Mouse (Mus musculus) monocyte, adult 2 months (primary cell): ENCODE data around the gene Fam161a.

Experiments
- DNase-seq, 2 experiments: peaks; one replicate each; pipeline ENCODE4 v3.0.0; 2022; ENCODE audit warnings: low spot score in 2 of 2, low read depth in 1 of 2

The Fam161a gene

DNA sequence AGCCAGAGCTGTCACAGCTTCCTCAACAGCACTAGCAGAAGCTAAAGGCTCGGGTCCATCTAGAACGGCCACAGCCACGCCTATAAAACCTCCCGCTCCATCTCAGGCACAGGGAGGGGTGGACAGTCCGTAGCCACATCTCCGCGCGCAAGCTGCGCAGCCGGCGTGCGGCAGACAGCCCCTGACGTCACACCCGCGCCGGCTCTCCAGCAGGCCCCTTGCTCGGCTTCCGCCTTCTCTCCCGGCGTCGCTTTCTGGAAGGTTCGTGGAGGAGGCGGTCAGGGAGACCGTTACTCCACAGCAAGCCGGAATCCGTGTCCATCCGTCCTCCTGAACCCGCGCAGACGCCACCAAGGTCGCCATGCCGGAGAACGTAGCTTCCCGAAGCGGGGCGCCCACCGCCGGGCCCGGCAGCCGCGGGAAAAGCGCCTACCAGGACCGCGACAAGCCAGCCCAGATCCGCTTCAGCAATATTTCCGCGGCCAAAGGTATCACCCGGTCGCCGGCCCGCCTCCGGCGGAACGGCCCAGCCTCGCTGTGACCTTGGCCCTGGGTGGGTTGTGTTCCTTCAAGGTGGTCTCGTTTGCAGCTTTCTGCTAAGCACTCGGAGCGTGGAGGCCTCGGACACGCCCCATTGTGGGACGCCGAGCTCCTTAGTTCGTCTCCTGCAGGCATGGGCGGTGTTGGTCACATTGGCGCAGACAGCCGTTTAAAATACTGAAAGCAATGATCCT is 16.8 kb upstream of the Fam161a start, which contains the start of gene Cct4:
Cct4 (plus strand) TSS at position 127 of the 734 bp plus-strand sequence.
- DNase-seq: peak; percentile 88 to 89

DNA sequence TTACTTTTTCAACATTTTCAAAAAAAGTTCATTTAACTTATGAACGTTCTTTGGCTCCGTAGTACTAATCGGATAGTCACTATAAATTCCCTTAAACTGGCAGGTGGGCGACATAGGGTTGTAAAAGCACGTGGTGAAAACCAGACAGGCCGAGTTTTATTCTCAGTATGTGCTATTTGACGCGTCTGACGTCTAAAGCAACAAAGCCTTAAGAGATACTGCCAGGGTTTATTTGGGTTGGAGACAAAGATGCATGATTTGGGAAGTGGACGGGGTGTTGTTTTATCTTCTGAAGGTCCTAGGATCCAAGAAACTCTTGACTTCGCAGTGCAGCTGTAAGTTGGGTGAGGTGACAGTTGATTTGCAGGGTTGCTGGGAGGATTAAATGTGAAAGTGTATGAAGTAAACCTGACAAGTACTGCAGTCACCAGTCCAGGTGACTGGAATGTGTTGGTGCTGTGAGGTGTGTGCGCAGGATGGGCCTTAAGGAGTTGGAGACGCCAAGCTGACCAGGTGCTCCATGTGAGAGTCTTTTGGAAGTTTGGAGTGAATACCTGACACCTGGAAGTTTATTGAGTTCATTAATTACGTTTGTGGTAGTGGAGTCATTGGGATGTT is 16.0 kb upstream of the Fam161a start:
- DNase-seq: no peak

DNA sequence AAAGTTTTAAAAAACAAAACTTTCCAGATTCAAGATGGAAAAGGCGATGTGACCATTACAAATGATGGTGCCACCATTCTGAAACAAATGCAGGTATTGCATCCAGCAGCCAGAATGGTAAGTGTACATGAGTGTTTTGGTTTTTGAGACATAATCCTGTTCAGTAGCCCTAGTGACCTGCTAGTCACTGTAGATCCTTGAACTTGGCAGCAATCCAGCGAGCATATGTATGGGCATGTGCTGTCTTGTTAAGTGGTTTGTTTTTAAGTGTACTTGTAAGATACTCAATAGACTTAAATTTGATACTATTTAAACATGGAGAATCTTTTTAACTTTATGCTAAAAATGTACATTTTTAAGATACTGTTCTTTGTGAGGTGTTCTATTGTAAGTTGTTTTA is 13.1 kb upstream of the Fam161a start:
- DNase-seq: no peak

DNA sequence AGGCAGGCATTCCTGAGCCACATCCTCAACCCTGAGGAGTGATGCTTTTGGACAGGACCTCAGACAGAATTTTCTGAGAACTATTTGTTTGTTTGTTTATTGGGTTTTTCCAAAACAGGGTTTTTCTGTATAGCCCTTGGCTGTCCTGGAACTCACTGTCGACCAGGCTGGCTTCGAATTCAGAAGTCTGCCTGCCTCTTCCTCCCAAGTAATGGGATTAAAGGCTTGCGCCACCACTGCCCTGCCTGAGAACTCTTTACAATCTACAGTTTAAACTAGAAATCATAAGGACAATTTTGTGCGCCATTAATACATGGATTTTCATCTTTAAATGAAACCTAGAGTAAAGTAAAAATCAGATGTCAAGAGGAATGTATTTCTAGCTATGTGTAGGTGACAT is 11.9 kb upstream of the Fam161a start:
- no peak for DNase-seq

DNA sequence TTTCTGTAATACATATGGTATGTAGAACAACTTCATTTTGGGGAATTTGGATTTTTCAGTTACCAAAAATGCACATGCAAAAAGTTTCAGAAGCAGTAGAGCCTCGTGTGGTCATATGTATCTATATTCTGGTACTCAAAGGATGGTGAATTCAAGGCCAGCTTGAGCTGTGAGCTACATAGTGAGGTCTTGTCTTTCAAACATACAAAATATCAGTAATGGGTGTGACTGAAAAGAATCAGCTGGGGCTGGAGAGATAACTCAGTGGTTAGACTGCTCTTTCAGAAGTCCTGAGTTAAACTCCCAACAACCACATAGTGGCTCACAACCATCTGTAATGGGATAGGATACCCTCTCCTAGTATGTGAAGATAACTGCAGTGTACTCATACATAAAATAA is 9.0 kb upstream of the Fam161a start:
- DNase-seq: no peak

DNA sequence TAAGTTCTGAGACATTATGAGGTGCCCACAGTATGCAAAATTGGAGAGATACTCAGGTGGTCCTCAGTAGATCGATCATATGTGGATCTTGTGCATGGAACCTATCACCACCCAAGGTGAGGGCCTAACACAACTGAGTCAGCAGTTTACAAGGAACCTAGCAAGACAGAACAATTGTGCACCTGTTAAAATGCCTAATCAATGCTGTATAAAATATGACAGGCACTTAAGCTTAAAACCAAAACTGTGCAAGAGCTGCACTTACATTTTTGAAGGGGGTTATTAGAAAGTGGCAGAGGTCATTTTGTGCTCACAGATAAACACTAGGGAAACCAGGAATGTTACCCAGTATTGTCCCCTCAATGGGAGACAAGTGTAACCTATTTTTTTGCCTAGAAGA is 2.1 kb upstream of the Fam161a start:
- DNase-seq: no peak

DNA sequence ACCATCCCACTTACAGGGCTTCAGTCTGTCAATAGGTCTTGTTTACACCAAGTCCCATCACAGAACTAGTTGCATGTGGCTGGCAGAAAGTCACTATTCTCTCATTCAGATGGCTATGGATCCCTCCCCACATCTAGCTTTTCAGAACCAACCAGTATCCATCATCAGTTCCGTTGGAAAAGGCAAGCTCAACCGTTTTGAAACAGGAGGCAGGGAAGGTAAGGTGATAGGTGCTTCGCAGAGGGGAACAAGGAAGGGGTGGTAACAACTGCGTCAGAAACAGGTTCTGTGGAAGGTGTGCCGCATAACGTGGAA is 208 bp upstream of the Fam161a start:
- no peak for DNase-seq

DNA sequence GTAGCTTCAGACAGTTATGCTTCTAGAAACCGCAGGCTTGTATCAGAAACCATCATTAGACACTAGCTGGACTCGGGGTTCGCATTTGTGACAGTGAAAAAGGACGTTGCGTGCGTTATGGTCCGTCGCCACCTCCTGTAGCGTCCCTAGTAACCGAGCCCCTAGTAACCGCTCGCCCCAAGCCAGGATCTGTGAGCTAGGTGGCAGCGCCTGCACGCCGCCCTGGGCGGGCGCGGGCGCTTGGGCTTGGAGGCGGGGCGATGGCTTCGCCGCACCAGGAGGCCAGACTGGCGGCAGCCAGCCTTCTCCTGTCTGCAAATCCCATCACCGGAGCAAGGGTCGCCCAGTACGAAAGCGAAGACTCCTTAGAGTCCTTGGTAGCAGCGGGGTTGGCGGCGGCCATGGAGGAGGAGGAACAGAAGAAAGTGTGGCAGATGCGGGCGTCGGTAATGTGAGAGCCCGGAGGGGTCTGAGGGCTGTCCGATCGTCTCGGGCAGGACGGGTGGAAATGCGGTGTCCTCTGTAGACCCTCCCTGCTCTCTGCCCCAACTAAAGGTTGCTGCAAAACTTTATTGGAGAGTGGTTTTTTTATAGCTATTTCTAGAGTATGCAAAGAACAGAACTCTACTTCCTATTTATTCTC is 971 bp downstream of the Fam161a start:
- peak; percentile 19 to 40 for DNase-seq

DNA sequence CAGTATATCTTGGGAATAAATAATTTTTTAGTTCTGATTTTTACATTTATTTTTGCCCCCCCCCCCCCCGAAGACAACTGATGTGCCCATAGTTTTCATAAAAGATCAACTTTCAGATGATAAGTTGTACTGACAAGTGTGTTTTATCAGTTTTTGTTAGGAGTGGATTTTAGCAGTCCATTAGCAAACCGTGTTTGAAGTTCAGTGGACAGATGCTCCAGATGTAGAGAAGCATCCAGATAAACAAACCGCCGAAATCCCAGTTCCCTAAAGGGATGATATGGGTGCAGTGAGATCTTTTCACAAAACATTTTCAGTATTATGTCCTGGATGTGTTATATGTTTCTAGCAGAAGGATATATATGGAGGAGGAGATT is 1.5 kb downstream of the Fam161a start:
- no peak for DNase-seq

DNA sequence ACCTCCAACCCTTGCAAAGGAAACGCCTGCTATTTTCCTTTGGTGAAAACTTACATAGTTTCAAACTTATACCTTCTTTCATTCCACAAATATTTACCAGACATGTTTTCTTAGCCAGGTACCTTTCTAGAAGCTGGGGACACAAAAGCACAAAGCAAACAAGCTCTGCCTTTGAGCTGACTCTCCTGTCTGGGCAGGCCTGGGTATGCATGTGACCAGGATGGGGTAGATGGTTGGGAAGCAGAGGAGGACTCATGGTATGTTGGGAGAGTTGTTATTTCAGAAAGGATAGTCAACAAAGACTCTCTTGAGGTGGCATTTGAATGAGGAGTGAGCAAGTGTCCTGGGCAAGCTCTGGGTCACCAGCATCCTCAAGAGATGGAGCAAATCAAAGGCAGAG is 5.8 kb downstream of the Fam161a start:
- DNase-seq: no peak

DNA sequence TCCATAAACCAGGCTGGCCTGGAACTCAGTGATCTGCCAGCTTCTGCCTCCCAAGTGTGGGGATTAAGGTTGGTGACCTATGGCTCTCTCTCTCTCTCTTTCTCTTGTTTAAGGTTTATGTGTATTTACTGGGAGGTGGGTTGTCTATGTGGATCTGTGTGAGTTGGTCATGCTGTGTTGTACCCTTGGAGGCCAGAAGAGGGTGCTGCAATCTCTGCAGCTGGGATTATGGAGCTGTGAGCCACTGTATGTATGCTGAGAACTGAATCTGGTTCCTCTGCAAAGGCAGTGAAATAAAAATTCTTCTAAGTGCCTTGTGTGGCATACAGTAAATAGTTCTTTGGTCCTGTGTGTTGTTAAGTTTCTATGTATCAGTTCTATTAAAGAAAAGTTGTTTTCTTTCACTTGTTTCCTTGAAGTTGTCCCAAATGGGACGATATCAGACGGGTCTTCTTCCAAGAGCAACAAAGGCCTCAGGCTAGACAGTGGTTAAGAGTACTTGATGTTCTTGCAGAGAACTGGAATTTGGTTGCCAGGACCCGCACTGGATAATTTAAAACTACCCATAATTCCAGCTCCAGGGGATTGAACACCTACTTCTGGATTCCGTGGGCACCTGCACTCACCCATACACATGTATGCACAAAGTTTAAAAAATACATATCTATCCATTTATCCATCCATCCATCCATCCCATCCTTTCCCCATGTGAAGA is 6.4 kb downstream of the Fam161a start:
- DNase-seq: no peak

DNA sequence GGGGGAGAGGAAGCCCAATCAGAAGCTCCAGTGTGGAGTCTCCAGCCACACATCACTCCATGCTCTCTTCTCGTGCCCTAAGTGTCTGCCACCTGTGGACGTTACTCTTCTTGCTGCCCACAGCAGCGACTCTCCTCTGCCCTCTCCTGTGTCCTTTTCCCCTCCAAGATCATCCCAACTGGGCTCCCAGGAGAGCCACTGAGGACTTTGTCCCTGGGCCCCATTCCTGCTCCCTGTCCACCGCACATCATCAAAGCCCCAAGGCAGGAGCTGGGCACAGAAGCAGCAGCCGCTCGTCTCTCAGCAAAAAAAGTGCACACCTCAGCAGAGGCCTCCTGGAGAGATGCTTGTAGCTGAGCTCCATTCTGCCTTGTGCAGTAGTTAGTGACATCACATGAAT is 7.7 kb downstream of the Fam161a start:
- no peak for DNase-seq

DNA sequence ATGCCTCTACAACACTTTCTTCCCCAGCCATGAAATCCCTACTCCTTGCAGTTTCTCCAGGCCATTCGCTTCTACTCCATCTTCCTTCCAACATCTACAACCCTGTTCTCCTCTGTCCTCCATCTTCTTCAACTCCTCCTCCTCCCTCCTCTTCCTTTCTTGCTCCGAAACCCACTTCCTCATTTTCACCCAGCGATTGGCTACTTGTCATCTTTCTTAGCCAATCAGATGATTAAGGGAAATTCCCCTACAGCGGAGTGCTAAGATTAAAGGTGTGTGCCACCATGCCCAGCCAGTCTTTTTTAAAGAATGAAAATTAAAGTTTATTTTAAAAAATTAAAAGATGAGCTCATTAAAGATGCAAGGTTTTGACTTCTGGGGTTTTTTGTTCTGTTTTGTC is 10.6 kb downstream of the Fam161a start:
- no peak for DNase-seq

DNA sequence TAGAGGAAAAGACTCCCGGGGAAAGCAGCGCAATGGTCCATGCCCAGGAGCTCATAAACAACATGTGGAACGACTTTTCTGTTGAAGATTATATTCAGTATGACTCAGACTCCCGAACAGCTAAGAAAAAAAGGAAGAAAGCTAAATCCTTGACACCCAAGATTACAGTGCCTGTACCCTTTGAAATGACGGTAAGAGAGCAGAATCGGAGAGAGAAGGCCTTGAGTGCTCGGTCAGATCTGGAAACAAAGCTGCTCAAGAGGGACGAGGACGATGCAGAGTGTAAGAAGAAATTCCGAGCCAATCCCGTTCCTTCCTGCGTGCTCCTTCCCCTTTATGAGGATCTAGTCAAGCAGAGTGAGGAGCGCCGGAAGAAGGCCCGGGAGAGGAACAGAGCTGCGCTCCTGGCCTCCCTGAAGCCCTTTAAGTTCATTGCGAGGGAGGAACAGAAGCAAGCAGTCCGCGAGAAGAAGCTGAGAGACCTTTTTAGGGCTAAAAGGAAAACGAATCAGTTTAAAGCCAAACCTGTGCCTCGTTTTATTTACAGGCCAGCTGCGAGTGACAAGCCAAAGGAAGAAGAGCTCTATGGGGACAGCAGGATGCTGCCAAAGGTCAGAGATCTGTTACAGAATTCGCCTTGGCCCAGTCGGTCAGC is 12.9 kb downstream of the Fam161a start:
- DNase-seq: no peak

DNA sequence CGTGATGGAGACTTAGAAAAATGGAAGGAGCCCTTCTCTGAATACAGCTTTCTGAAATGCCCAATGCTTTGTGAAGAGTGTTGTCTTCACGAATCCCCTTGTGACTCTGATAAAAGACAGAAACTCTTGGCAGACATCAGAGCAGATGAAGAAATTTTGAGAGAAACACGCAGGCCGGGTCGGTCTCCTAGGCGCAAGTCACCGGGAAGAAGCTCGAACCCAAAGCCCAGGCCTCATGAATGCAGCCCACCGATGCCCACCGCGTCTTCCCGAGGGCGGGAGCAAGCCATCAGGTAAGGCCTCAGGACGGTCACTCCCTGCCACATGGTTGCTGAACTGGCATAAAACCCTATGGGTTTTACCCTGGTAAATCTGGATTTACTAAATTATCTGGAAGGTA is 13.5 kb downstream of the Fam161a start:
- DNase-seq: no peak

DNA sequence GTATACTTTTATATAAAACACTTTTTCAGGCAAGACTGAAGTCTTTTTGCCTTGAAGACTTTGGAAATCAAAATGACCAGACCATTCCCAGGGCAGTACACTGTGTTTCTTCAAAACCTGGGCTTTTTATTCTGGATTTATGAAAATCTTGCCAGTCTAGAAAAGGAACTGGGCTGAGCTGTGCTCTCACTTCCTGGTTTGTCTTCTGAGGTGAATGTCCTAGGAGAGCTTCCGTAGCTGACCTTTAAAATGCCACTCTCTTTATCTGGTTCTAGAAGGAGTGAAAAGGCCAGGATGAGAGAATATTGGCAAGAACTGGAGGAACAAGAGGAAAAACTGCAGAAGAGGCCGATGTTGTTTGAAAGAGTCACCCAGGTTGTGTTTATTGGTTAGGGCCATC is 15.8 kb downstream of the Fam161a start:
- DNase-seq: no peak

DNA sequence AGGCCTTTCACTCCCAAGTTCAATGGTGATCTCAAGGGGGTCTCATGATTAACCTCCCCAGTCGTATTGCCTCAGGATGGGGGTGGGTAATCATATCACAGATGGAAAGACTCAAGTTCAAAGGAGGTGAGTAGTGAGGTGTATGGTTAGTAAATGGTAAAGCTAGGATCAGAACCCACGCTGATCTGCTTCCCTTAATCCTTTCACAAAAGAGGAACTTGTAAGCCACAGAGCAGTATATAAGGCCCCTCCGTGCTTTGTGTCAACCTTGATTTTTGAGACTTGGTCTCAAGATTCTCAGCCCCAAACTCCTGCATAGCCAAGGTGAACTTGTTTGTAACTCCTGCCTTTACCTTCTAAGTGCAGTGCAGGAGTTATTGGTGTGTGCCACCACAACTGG is 16.8 kb downstream of the Fam161a start:
- DNase-seq: no peak

DNA sequence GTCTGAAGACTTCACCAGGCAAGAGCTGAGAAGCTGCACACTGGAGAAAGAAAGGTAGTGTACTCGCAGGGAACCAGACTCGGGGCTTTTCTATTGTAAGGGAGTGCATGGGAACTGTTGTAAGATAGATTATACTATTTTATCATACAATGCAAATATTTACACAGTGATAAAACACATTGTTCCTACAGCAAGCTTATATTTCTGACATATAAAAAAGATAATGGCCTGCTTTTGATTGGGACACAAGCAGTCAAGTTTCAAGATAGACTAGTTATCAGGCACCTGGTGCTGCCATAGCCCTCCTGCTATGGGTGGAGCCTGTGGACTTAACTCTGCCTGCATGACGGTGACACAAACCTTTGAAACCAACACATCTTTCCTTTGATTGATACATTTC is 21.6 kb downstream of the Fam161a start:
- no peak for DNase-seq

DNA sequence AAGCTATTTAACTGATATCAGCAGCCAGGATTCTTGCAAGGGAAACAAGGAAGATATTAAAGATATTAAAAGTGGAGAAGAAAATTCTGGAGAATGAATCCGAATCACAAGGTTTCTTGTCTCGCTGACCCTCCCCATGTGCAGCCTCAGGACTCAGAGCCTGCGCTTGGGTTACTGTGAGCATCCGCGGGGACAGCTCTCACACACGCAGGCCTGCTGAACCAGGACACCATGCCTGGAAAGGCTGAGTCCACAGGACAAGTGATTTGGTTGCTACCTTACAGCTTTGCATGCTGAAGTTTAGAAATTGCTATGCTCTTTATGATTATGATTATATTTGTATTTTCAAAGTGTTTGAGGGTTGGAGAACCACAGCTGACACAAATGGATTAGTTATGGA is 22.1 kb downstream of the Fam161a start:
- no peak for DNase-seq

DNA sequence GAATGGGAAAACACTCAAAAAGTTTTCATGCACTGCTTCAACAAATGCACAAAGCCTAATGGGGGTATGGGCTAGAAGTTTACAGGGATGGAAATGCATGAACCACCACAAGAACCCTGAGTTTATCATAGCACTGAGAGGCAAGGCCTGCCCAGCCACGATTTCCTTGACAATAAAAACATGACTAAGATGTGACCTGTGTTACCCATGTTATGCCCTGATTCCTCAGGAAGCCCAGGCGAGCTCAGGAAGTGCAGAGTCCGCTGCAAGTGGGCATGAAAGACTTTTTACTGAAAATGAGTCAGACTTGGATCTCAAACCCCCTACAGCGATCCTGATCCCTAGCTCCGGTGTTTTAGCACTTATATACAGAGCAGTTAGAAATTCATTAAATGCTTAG is 39.9 kb downstream of the Fam161a start:
- no peak for DNase-seq

DNA sequence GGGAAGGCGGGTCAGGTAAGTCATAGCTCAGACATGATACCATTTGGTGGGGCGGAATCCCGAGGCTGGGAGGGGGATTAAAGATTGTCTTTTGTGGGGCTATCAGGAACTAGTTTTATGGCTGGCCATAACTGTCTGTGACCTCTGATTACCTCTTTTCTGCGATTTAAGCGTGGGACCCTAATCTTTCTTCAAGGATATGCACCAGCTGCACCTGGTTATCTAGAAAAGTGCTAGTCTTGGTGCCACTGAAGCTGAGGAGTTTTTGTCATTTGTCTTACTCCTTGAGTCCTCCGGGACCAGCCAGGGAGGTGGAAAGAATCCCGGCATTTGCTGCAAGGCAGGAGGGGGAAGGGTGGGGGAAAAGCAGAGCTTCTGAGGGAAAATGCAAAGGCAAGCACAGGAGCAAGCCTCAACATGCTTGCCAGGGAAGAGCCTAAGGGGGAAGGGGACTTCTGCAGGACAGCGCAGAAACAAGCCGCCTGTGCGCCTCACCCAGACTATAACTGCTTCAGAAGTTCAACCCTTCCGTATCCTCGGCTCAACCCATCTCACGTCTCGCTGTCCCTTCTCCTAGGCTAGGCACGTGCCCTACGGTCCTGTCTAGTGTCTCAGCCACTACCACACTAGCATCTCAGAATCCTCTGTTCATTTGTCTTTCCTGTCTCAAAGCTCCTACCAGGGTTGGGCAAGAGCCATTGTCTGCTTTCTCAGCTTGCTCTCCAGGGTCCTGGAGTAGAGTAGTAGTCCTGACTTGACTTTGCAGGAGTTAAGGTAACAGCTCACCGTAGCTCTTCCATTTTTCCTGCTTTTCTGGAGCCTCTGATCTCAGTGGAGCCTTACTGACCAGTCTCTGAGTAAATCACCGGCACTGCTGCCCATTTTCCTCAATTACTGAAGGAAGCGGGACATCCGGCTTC is 40.6 kb downstream of the Fam161a start:
- no peak for DNase-seq
